Mouse (Mus musculus): ENCODE data around the gene Gm10271.
A peak's percentile ranks its signal among the peaks of the same experiment; 100 is the strongest.

The Gm10271 gene

DNA sequence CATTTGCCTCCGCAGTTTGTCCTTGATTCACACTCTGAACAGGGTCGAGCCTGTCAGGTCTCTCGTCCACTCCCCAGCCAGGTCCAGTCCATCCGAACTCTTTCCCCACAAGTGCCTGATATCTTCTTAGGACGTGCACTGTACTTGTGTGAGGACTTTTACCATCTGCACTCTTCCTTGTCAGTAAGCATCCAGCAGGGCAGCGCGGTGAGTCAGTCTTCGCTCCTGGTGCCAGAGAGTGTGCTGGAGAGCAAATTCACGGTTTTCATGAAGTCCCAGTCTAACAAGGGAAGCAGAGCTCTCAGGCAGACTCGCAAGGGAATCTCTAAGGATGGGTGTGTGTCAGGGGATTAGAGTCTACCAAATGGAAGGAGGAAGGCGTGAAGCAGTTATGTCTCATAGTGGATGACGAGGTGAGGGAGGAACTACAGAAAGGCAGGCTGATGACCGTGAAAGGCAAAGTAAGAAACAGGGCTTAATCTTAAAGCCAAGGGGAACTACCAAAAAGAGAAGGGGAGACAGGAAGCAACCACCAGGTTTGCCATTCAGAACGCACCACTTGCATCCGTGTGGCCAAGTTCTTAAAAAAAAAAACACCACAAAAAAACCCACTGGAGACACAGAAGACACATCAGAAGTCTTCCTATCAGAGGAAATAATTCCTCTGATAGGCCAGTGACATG is 40.8 kb downstream of the Gm10271 start:
- no peak for DNase-seq (ENCODE audit: low spot score)

GRCm38 (mm10) chr10:116930936-116931335 is 41.5 kb downstream of the Gm10271 start:
- no peak for DNase-seq (ENCODE audit: low spot score)

DNA sequence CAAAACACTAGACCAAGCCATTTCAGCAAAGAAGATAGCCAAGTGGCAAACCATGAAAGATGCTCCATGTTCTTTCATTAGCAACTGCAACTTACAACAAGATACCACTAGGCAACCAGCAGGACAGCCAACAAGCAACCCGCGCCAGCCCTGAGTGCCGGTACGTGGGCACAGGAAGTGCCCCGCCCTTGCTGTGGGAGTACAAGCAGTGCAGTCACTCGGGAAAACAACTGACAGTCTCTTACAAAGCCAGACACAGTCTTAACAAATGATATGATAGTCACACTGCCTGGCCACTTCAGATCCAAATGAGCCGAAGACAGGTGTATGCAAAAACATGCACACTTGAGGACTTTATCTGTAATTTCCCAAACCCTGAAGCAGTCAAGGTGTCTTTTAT is 41.9 kb downstream of the Gm10271 start:
- no peak for DNase-seq (ENCODE audit: low spot score)

DNA sequence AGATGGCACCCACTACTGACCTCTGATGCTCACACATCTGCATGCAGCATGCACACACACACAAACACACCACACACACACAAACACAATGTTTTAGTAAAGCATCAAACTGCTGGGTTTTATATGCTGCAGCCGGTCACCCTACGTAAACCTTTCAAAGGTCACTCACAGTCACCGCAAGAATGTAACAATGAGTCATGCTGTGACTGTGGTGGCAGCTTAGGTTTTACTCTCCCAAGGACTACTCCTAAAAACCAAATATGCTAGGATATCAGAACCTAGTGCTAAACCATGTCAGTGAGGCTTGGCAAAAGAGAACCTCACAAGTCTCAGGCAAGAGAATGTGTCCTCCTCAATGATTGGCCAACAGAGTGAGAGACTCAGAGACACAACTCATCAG is 43.6 kb downstream of the Gm10271 start:
- DNase-seq (ENCODE audit: low spot score) = no peak

DNA sequence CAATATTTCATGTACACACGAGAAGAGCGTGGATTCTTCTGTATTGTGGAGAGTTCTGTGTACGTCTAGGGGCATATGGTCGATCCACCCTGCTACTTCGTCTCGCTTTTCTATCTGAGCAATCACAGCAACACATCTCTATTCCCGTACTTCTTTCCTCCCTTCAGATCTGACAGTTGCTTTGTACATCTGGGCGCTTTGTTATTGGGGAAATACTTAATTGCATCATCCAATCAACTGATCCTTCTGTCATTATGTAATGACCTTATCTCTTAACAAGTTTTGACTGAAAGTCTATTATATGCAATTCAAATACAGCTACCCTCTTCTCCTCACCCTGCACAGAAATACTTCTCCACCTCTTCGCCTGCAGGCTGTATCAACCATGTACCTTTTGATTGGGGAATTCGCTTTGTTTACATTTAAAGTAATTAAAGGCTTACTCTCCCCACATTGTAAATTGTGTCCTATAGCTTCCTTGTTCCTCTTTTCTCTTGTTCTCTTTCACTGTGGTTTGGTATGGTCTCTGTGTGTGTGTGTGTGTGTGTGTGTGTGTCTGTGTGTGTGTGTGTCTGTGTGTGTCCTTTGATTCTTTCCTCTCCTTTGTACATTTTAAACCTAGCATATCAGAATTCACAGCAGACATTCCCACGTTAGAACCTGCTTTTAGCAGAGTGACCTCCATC is 45.8 kb downstream of the Gm10271 start:
- DNase-seq (ENCODE audit: low spot score) = no peak

DNA sequence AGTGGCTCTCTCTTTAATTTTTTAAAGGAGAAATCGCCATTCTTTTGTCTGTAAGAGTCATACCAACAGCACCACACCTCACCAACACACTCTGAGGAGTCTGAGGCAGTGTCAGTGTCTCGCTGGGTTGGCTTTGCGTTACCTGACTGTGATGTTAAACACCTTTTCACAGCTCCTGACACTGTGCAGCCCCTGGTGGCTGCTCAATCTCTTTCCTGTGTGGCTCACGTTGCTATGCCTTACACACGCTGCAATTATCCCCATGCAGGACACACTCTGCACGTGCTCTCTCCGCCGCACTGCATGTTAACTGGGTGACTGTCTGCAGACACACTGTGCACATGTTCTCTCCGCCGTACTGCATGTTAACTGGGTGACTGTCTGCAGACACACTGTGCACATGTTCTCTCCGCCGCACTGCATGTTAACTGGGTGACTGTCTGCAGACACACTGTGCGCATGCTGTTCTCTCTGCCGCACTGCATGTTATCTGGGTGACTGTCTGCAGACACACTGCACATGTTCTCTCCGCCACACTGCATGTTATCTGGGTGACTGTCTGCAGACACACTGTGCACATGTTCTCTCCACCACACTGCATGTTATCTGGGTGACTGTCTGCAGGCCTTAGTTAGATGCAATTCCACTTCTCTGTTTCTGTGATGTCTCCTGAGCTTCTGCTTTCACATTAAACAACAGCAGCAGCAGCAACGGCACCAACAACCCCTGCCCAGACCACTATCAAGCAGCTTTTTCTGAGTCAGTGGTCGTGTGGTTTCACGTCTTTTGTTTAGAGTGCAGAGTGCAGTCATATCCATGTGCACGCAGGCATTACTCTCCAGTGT is 48.5 kb downstream of the Gm10271 start:
- DNase-seq (ENCODE audit: low spot score) = no peak

DNA sequence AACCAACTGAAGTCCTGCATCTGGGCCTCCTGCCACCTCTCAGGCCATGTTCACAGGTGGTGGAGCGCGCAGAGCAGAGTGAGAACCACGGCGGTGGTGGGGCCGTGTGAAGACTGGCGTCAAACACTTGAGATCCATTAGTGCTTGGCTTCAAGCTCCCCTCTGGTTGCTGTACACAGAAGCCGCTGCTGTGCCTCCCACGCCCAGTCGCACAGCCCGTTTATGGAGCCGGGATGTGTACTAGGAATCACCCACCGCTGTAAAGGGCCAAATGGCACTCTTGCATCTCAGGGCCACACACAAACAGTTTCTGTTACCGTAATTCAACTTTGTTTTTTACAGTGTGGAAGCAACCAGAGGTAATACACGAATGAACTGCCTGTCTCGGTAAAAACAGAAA is 50.2 kb downstream of the Gm10271 start:
- no peak for DNase-seq (ENCODE audit: low spot score)

DNA sequence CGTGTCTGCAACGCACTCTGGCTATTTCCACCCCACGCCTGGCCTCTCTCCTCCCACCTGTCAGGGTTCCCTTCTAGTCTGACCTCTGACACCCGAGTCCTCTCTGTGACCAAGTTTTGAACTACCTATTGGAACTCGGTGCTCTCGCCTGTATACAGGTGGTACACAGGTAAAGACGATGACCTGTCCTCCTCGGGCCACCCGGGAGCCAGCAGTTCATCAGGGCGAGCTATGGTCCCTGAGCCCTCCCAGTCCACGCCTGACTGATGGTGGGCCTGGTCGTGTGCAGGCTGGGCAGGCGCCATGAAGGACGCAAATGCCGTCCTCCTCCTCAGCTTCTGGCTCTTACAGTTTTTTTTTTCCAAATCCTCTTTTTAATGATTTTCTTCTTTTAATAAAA is 51.0 kb downstream of the Gm10271 start:
- no peak for DNase-seq (ENCODE audit: low spot score)

GRCm38 (mm10) chr10:116920641-116921040 is 51.8 kb downstream of the Gm10271 start:
- DNase-seq (ENCODE audit: low spot score) = no peak

DNA sequence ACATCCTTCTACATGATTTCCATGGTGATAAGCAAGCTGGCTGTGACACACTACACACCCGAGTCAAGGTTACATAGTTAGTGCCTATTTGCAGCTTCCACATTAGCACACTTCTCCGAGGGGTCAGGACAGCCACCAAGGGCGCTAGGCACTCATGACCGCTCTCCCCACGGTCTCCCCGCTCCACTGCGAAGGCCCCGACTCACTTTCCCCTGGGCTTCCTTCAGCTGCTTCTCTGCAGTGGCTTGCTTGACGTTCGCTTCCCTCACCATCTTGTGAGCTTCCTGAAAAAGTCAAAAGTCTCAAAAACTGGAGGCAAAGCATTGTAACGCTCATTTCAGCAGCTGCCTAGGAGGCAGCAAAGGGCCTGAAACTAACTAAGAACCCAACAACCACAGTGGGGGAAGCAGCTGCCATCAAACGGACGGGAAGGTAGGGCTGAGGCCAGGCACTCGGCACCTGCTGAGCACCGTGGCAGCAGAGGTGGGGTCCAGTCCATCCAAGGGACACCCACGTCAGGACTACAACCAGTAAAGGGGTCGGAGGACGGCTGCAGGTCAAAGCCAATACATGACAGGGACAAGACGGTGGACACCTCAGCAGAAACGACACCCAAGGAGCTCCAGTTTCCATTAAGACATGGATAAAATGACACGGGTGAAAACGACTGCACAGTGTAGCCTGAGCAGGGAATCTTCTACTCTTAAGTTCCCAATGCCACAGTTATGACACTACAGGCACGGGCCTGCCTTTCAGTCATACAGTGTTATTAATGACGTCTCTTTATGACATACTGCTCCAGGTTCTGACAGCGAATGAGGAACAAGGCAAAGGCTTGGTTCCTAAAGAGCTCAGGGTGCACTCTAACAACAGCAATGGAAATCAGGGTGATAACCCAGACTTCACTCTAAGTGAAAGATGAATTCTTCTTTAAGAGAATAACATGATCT is 52.8 kb downstream of the Gm10271 start:
- no peak for DNase-seq (ENCODE audit: low spot score)

- DNase-seq (ENCODE audit: low spot score) = no peak
Measured at GRCm38 (mm10) chr10:116916581-116916980, 55.8 kb downstream of the Gm10271 start.

- DNase-seq (ENCODE audit: low spot score) = no peak
Measured at GRCm38 (mm10) chr10:116915286-116915685, 57.1 kb downstream of the Gm10271 start.

- no peak for DNase-seq (ENCODE audit: low spot score)
Measured at GRCm38 (mm10) chr10:116914586-116914985, 57.8 kb downstream of the Gm10271 start.

GRCm38 (mm10) chr10:116913647-116914273 is 58.6 kb downstream of the Gm10271 start:
- DNase-seq (ENCODE audit: low spot score) = no peak

DNA sequence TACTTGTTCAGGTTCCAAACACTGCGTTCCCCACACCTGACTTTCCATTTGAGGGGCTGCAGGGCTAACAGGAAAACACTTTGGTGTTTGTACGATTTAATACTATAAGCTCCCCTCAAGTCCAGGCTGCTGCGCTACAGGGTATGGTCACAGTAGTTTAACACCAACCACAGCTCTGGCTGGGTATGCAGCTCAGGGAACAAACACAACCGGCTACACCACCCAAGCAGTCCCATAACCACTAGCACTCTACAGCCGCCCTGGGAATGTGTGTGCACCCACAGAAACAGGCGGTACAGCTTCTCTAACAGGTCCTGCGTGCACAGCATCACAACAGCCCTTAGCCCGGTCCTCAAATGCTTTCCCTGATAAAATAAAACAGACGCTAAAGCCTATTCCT is 59.6 kb downstream of the Gm10271 start:
- DNase-seq (ENCODE audit: low spot score) = peak; percentile 21

DNA sequence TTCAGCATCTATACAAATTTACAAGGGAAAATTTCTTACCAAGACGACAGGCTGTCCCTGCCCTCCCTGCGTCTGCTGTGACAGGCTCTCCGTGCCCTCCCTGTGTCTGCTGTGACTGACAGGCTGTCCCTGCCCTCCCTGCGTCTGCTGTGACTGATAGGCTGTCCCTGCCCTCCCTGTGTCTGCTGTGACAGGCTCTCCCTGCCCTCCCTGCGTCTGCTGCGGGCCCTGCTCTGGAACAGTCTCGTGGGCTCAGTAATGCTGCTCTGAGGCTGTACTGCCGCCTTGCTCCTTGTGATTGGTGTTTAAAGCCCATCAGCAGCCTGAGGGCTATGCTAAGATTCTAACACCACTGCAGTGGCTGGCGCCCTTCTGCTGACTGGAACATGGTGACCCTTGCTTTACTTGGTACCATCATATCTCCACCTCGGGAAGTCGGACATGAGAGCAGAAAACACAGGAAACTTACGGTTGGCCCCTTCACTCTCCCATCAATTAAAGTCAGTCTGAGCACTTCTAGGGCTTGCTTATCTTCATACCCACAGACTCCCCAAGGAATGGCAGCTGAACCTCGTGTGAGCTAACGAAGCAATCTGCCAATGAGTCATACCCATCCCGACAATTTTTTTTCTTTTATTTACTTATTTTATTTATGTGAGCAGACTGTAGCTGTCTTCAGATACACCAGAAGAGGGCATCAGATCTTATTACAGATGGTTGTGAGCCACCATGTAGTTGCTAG is 63.3 kb downstream of the Gm10271 start:
- DNase-seq (ENCODE audit: low spot score) = no peak

All from testis, postnatal 10 days (tissue).